Mouse (Mus musculus) neural tube, embryonic 13.5 days (tissue): ENCODE measurements around the gene Tefm. TPM values are rescaled to one million over a fixed set of nuclear protein-coding genes. Genes with fewer than 3 reads are reported as not detected.

Source experiments
- ATAC-seq: fragments of 200-750 bp; cut with Nextera tagmentation; 2 replicates; pipeline ENCODE4 v1.8.0; 2017; ENCODE audit warnings: low read depth, mild to moderate bottlenecking, moderate TSS enrichment, moderate library complexity
- H3K27ac ChIP-seq: fragments of 300-500 bp; sonication (generic); replicated peaks from 2 replicates; pipeline ENCODE4 v1.5.1; 2015; ENCODE audit warnings: moderate library complexity, mild to moderate bottlenecking, inconsistent platforms
- H3K27me3 ChIP-seq: fragments of 300-500 bp; sonication (generic); 2 replicates; pipeline ENCODE4 v1.6.1; 2015; ENCODE audit warnings: mild to moderate bottlenecking, inconsistent platforms
- H3K36me3 ChIP-seq: fragments of 300-500 bp; sonication (generic); 2 replicates; pipeline ENCODE4 v1.6.1; 2015; ENCODE audit warnings: mild to moderate bottlenecking, inconsistent platforms
- H3K4me1 ChIP-seq: fragments of 300-500 bp; sonication (generic); replicated peaks from 2 replicates; pipeline ENCODE4 v1.6.1; 2015; ENCODE audit warnings: inconsistent platforms
- H3K4me2 ChIP-seq: fragments of 300-500 bp; sonication (generic); 2 replicates; pipeline ENCODE4 v1.6.1; 2015; ENCODE audit warnings: inconsistent platforms, mild to moderate bottlenecking, moderate library complexity
- H3K4me3 ChIP-seq: fragments of 300-500 bp; sonication (generic); 2 replicates; pipeline ENCODE4 v1.5.1; 2015; ENCODE audit warnings: mild to moderate bottlenecking, inconsistent platforms
- H3K9ac ChIP-seq: fragments of 300-500 bp; sonication (generic); 2 replicates; pipeline ENCODE4 v1.6.1; 2015; ENCODE audit warnings: moderate library complexity, mild to moderate bottlenecking, inconsistent platforms
- H3K9me3 ChIP-seq: fragments of 300-500 bp; sonication (generic); 2 replicates; pipeline ENCODE4 v1.6.1; 2016; ENCODE audit warnings: inconsistent platforms
- WGBS: fragments of 180-500 bp; shearing (Covaris S2); methylation state at CpG from one replicate; pipeline ENCODE4 v1.1.7; 2015; 5-methylcytosine and 5-hydroxymethylcytosine counted together
- polyA plus RNA-seq: library from polyadenylated mRNA; unstranded; fragments of >200 nt; fragmentation: Nextera tagmentation; extraction: Ambion mirVana; gene quantifications from 2 replicates; pipeline ENCODE4 v1.2.1, GENCODE M21; 2015

The Tefm gene
- polyA plus RNA-seq, 1 experiment from 2014 or later: 26.6 TPM

DNA sequence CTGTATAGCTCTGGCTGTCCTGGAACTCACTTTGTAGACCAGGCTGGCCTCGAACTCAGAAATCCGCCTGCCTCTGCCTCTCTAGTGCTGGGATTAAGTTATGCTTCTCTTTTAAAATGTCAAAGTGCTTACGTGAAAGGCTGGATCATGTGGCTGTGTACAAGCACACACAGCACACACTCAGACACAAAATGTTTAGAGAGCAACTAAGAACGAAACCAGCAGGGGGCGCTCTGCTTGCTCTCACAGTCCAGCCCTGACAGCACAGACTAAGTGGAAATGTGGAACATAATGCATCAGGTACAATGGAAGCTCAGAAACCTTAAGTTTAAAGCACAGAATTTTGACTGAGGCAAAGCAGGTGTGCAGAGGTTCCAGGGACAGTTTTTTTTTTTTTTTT, 55.1 kb downstream of the Tefm start:
- H3K27ac ChIP-seq: no peak overlapping the region
- no peak overlapping the region for H3K9ac ChIP-seq
- H3K4me1 ChIP-seq: peaks cover 16% of the 10 kb centered on the region
- WGBS: 11% methylated on average over 5 of the region's 5 CpGs
- no peak overlapping the region for H3K4me2 ChIP-seq
- H3K9me3 ChIP-seq: no peaks in the 10 kb centered on the region
- peak; percentile 74; the same call in 1 of the 2 replicates for ATAC-seq
- H3K27me3 ChIP-seq: no peaks in the 10 kb centered on the region
- H3K4me3 ChIP-seq: no peak overlapping the region
- H3K36me3 ChIP-seq: no peaks in the 10 kb centered on the region

Other genes with a start within 250 kb of the Tefm start
- 45.3 and 45.7 TPM in 2 replicates for gene Utp6, start 179.8 kb downstream of the Tefm start, polyA plus RNA-seq
- 15.8 TPM in 2 replicates for gene Suz12, start 149.1 kb downstream of the Tefm start, polyA plus RNA-seq
- 17.7 and 19.9 TPM in 2 replicates for gene Crlf3, start 61.2 kb downstream of the Tefm start, polyA plus RNA-seq
- 4.7 and 5.5 TPM in 2 replicates for gene Atad5, start 52.8 kb downstream of the Tefm start, polyA plus RNA-seq
- gene Adap2, start 11.9 kb upstream of the Tefm start, polyA plus RNA-seq: 3.6 and 3.9 TPM in 2 replicates
- gene Rnf135, start 41.7 kb upstream of the Tefm start, polyA plus RNA-seq: 3.6 and 4.2 TPM in 2 replicates
- 76.2 and 80.0 TPM in 2 replicates for gene Rhot1, start 66.8 kb upstream of the Tefm start, polyA plus RNA-seq
- 16.3 and 16.6 TPM in 2 replicates for gene Rhbdl3, start 158.7 kb upstream of the Tefm start, polyA plus RNA-seq
- 30.4 and 33.4 TPM in 2 replicates for gene 5730455P16Rik, start 235.9 kb upstream of the Tefm start, polyA plus RNA-seq
- gene Zfp207, start 241.1 kb upstream of the Tefm start, polyA plus RNA-seq: 217 and 226 TPM in 2 replicates